Mouse (Mus musculus) embryonic facial prominence, embryonic 14.5 days (tissue): ENCODE results near the gene R3hcc1l. TPM values are rescaled to one million over a fixed set of nuclear protein-coding genes. Genes with fewer than 3 reads are reported as not detected.

Experiments
- ATAC-seq: fragments of 200-750 bp; cut with Nextera tagmentation; 2 replicates; pipeline ENCODE4 v1.8.0; 2017; ENCODE audit warnings: low read depth, moderate number of reproducible peaks, moderate TSS enrichment
- DNase-seq: peaks from one replicate; pipeline ENCODE4 v3.0.0-alpha.2; 2015; ENCODE audit warnings: low spot score
- H3K27ac ChIP-seq: fragments of 300-500 bp; sonication (generic); replicated peaks from 2 replicates; pipeline ENCODE4 v1.5.1; 2014; ENCODE audit warnings: low read depth, mild to moderate bottlenecking, low read length, moderate library complexity
- H3K27me3 ChIP-seq: fragments of 300-500 bp; sonication (generic); replicated peaks from 2 replicates; pipeline ENCODE4 v1.6.1; 2014; ENCODE audit warnings: low read length; ENCODE audit not compliant: control insufficient read depth, insufficient read depth
- H3K36me3 ChIP-seq: fragments of 300-500 bp; sonication (generic); 2 replicates; pipeline ENCODE4 v1.6.1; 2014; ENCODE audit warnings: low read length, mixed read lengths; ENCODE audit not compliant: control insufficient read depth, insufficient read depth
- H3K4me1 ChIP-seq: fragments of 300-500 bp; sonication (generic); 2 replicates; pipeline ENCODE4 v1.6.1; 2014; ENCODE audit warnings: antibody characterized with exemption, low read length; ENCODE audit not compliant: control insufficient read depth, insufficient read depth
- H3K4me2 ChIP-seq: fragments of 300-500 bp; sonication (generic); 2 replicates; pipeline ENCODE4 v1.6.1; 2014; ENCODE audit warnings: low read depth, mild to moderate bottlenecking, low read length, moderate library complexity, mixed read lengths
- H3K4me3 ChIP-seq: fragments of 300-500 bp; sonication (generic); 2 replicates; pipeline ENCODE4 v1.5.1; 2014; ENCODE audit warnings: low read depth, mild to moderate bottlenecking, low read length
- H3K9ac ChIP-seq: fragments of 300-500 bp; sonication (generic); 2 replicates; pipeline ENCODE4 v1.6.1; 2014; ENCODE audit warnings: low read depth, mild to moderate bottlenecking, low read length, moderate library complexity, mixed read lengths
- H3K9me3 ChIP-seq: fragments of 300-500 bp; sonication (generic); 2 replicates; pipeline ENCODE4 v1.6.1; 2016; ENCODE audit warnings: low read length; ENCODE audit not compliant: control insufficient read depth
- WGBS: fragments of 180-500 bp; shearing (Covaris S2); extraction: QIAGEN DNeasy Blood & Tissue Kit; methylation state at CpG from one replicate; pipeline ENCODE4 v1.1.7; 2014; 5-methylcytosine and 5-hydroxymethylcytosine counted together
- polyA plus RNA-seq: library from polyadenylated mRNA; unstranded; fragments of >200 nt; fragmentation: Nextera tagmentation; extraction: Ambion mirVana; gene quantifications from 2 replicates; pipeline ENCODE4 v1.2.1, GENCODE M21; 2014

Gene R3hcc1l
- polyA plus RNA-seq, 1 experiment from 2014 or later = 23.0 TPM

DNA sequence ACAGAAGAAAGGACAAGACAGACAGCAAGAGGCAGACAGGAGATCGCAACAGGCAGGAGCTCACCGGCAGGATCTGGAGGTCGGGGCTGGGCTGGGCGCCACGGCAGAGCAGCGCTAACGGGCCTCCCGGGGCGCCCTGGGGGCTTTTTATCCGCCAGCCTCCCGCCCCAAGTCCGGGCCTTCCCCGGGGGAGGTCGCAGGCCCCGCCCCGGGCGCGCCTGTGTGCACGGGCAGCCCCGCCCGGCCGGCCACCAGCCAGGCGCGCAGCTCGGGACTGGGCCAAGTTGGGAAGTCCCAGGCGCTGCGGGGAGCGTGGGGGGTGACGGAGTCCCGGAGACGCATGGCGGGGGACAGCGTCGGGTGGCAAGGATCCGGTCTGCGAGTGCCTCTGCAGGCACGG, 94.1 kb downstream of the R3hcc1l start, which contains the start of gene Loxl4:
Gene Loxl4 (minus strand): TSS at position 160 of the 400 bp plus-strand sequence.
- Histone ChIP-seq H3K27me3 (peaks cover 14% of the 10 kb centered on the region), H3K4me2 (peak within 1 kb of the TSS; percentile 82), H3K27ac (no peak within 1 kb of the TSS), H3K36me3 (no peaks in the 10 kb centered on the region), H3K9me3 (no peaks in the 10 kb centered on the region), H3K4me1 (peaks cover 8% of the 10 kb centered on the region), H3K9ac (peak within 1 kb of the TSS; percentile 62), H3K4me3 (peak within 1 kb of the TSS; percentile 41)
- 1% methylated on average over 16 of the region's 37 CpGs for WGBS
- DNase-seq (peak; percentile 57), ATAC-seq (0 out of 2 replicates have a peak, but pooled peaks have one; percentile 47)

- peak overlapping the region; percentile 62; the same call in 1 of the 2 replicates for H3K9ac ChIP-seq
- DNase-seq = peak; percentile 49
- 17% methylated on average over 7 of the region's 7 CpGs for WGBS
Measured at GRCm38 (mm10) chr19:42613116-42613515, 94.6 kb downstream of the R3hcc1l start.

GRCm38 (mm10) chr19:42613647-42614225, 95.2 kb downstream of the R3hcc1l start:
- peaks cover 14% of the 10 kb centered on the region for H3K27me3 ChIP-seq
- no peaks in the 10 kb centered on the region for H3K9me3 ChIP-seq
- H3K9ac ChIP-seq = no peak overlapping the region
- DNase-seq (no peak), ATAC-seq (no peak)
- no peaks in the 10 kb centered on the region for H3K36me3 ChIP-seq
- no peak overlapping the region for H3K4me3 ChIP-seq
- H3K27ac ChIP-seq = no peak overlapping the region
- WGBS = 63% methylated on average over 7 of the region's 7 CpGs
- H3K4me2 ChIP-seq = no peak overlapping the region
- peaks cover 8% of the 10 kb centered on the region for H3K4me1 ChIP-seq

More at GRCm38 (mm10) chr19:42613116-42613515, 94.6 kb downstream of the R3hcc1l start:
- Histone ChIP-seq H3K27ac (no peak overlapping the region), H3K4me3 (peak overlapping the region; percentile 41), H3K27me3 (peaks cover 14% of the 10 kb centered on the region), H3K4me2 (peak overlapping the region; percentile 82), H3K36me3 (no peaks in the 10 kb centered on the region), H3K9me3 (no peaks in the 10 kb centered on the region), H3K4me1 (peaks cover 8% of the 10 kb centered on the region)
- ATAC-seq = no peak

GRCm38 (mm10) chr19:42628068-42628467, 109.5 kb downstream of the R3hcc1l start:
- H3K4me2 ChIP-seq = no peak overlapping the region
- no peak overlapping the region for H3K9ac ChIP-seq
- no peak overlapping the region for H3K27ac ChIP-seq
- DNase-seq = no peak
- H3K9me3 ChIP-seq = no peaks in the 10 kb centered on the region
- H3K4me1 ChIP-seq = peaks cover 2% of the 10 kb centered on the region; the same call in 1 of the 2 replicates
- no peaks in the 10 kb centered on the region for H3K27me3 ChIP-seq
- ATAC-seq = no peak
- H3K4me3 ChIP-seq = no peak overlapping the region
- WGBS = 83% methylated on average over 6 of the region's 6 CpGs
- no peaks in the 10 kb centered on the region for H3K36me3 ChIP-seq

GRCm38 (mm10) chr19:42631541-42631961, 113.0 kb downstream of the R3hcc1l start:
- H3K9me3 ChIP-seq = no peaks in the 10 kb centered on the region

GRCm38 (mm10) chr19:42632301-42632700, 113.7 kb downstream of the R3hcc1l start:
- Histone ChIP-seq H3K27ac (no peak overlapping the region), H3K9ac (no peak overlapping the region), H3K4me3 (no peak overlapping the region), H3K27me3 (no peaks in the 10 kb centered on the region), H3K9me3 (no peaks in the 10 kb centered on the region), H3K4me2 (no peak overlapping the region), H3K4me1 (peaks cover 2% of the 10 kb centered on the region; the same call in 1 of the 2 replicates), H3K36me3 (no peaks in the 10 kb centered on the region)
- DNase-seq = no peak
- 46% methylated on average over 3 of the region's 4 CpGs for WGBS
- ATAC-seq = no peak

More at GRCm38 (mm10) chr19:42631541-42631961, 113.0 kb downstream of the R3hcc1l start:
- peak; percentile 65 for DNase-seq
- H3K27me3 ChIP-seq = no peaks in the 10 kb centered on the region
- peak overlapping the region; percentile 33 for H3K4me2 ChIP-seq
- no peak overlapping the region for H3K27ac ChIP-seq
- H3K36me3 ChIP-seq = no peaks in the 10 kb centered on the region
- H3K4me1 ChIP-seq = peaks cover 2% of the 10 kb centered on the region; the same call in 1 of the 2 replicates
- peak; percentile 57; the same call in 1 of the 2 replicates for ATAC-seq
- H3K4me3 ChIP-seq = no peak overlapping the region
- 13% methylated on average over 8 of the region's 8 CpGs for WGBS
- H3K9ac ChIP-seq = peak overlapping the region; percentile 31; the same call in 1 of the 2 replicates

DNA sequence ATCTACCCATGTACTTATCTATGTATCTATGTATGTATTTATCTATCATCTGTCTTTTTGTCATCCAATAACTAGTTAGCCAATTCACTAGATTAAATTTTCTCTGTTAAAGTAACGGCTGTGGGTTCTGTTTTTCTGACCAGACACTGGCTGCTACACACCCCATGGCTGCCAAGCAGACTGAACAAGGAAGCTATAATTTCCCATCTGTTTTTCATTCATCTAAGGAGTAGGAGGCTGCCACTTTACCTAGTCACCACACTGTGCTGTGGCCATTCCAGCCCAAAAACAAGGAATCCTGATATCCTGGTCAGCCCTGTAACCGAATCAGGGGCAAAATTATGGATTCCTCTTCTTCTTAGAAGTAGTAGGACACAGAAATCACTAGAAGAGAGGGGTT, 115.1 kb downstream of the R3hcc1l start:
- H3K4me2 ChIP-seq = no peak overlapping the region

DNA sequence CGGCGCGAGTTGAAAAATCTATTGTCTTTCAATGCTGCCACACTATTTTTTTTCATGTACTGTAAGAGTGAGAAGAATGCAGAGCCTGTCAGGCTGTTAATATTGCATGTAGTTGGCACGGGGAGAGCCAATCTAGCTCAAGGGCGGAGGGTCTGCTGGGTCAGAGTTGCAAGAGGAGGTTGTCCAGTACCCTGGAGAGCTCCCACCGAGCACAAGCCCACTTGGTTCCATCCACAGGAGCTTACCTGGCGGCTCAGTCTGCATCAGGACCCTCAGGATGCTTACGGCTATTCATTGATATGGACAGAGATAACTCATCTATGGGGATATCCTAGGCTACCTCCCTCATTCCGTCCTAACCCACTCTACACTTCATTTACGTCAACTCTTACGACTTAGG, 118.1 kb downstream of the R3hcc1l start:
- Histone ChIP-seq H3K27me3 (no peaks in the 10 kb centered on the region), H3K4me3 (no peak overlapping the region), H3K4me1 (0 out of 2 replicates have a peak, but pooled peaks cover 6% of the 10 kb centered on the region), H3K9me3 (no peaks in the 10 kb centered on the region), H3K36me3 (no peaks in the 10 kb centered on the region), H3K27ac (no peak overlapping the region), H3K9ac (no peak overlapping the region), H3K4me2 (no peak overlapping the region)
- 44% methylated on average over 11 of the region's 11 CpGs for WGBS
- peak; percentile 81 for DNase-seq
- ATAC-seq = no peak

More for the DNA sequence above, 115.1 kb downstream of the R3hcc1l start:
- no peaks in the 10 kb centered on the region for H3K9me3 ChIP-seq
- DNase-seq (no peak), ATAC-seq (no peak)
- H3K4me1 ChIP-seq = peaks cover 2% of the 10 kb centered on the region; the same call in 1 of the 2 replicates
- H3K36me3 ChIP-seq = no peaks in the 10 kb centered on the region
- H3K9ac ChIP-seq = no peak overlapping the region
- WGBS = 32% methylated on average over 2 of the region's 2 CpGs
- no peaks in the 10 kb centered on the region for H3K27me3 ChIP-seq
- H3K27ac ChIP-seq = no peak overlapping the region
- H3K4me3 ChIP-seq = no peak overlapping the region
